Mouse (Mus musculus): ENCODE data around the gene Bbip1.

- TF ChIP-seq CTCF (IDR thresholded peaks at IDR 0.05; ENCODE audit: extremely low read depth, insufficient read length, insufficient replicate concordance, low read depth, low read length) (no peak), POLR2A (IDR thresholded peaks at IDR 0.05; ENCODE audit: low read depth, low read length) (no peak)
Observed at GRCm38 (mm10) chr19:53906033-53906702, 38.3 kb downstream of the Bbip1 start.
